Mouse (Mus musculus) kidney, embryonic 14.5 days (tissue): ENCODE measurements around the gene Ttc16. TPM values are rescaled to one million over a fixed set of nuclear protein-coding genes. Genes with fewer than 3 reads are reported as not detected.

Source experiments
- ATAC-seq: fragments of 200-750 bp; cut with Nextera tagmentation; 2 replicates; pipeline ENCODE4 v1.8.0; 2017; ENCODE audit warnings: moderate number of reproducible peaks, mild to moderate bottlenecking, moderate TSS enrichment, moderate library complexity; ENCODE audit not compliant: low FRiP score, low TSS enrichment
- H3K27ac ChIP-seq: fragments of 300-500 bp; sonication (generic); 2 replicates; pipeline ENCODE4 v1.5.1; 2014; ENCODE audit warnings: low read depth, mild to moderate bottlenecking, low read length, moderate library complexity, mixed read lengths
- H3K27me3 ChIP-seq: fragments of 300-500 bp; sonication (generic); 2 replicates; pipeline ENCODE4 v1.6.1; 2014; ENCODE audit warnings: mild to moderate bottlenecking, low read length; ENCODE audit not compliant: control insufficient read depth, insufficient read depth
- H3K36me3 ChIP-seq: fragments of 300-500 bp; sonication (generic); 2 replicates; pipeline ENCODE4 v1.6.1; 2014; ENCODE audit warnings: low read length, mixed read lengths; ENCODE audit not compliant: control insufficient read depth, insufficient read depth
- H3K4me1 ChIP-seq: fragments of 300-500 bp; sonication (generic); 2 replicates; pipeline ENCODE4 v1.6.1; 2014; ENCODE audit warnings: low read length, mixed read lengths; ENCODE audit not compliant: control insufficient read depth, insufficient read depth
- H3K4me2 ChIP-seq: fragments of 300-500 bp; sonication (generic); replicated peaks from 2 replicates; pipeline ENCODE4 v1.6.1; 2014; ENCODE audit warnings: low read depth, mild to moderate bottlenecking, low read length
- H3K4me3 ChIP-seq: fragments of 300-500 bp; sonication (generic); 2 replicates; pipeline ENCODE4 v1.5.1; 2014; ENCODE audit warnings: mild to moderate bottlenecking, low read length
- H3K9ac ChIP-seq: fragments of 300-500 bp; sonication (generic); 2 replicates; pipeline ENCODE4 v1.6.1; 2014; ENCODE audit warnings: low read depth, mild to moderate bottlenecking, low read length, moderate library complexity
- H3K9me3 ChIP-seq: fragments of 300-500 bp; sonication (generic); 2 replicates; pipeline ENCODE4 v1.6.1; 2016; ENCODE audit warnings: low read length; ENCODE audit not compliant: control insufficient read depth
- WGBS: fragments of 180-500 bp; shearing (Covaris S2); extraction: QIAGEN DNeasy Blood & Tissue Kit; methylation state at CpG from one replicate; pipeline ENCODE4 v1.1.7; 2014; 5-methylcytosine and 5-hydroxymethylcytosine counted together
- microRNA counts: library from miRNA; unstranded; fragments of <30 nt; microRNA quantifications from one replicate; lab custom pipeline; 2017
- microRNA-seq: library from miRNA; unstranded; fragments of <30 nt; microRNA quantifications from one replicate; pipeline ENCODE4, GENCODE M21; 2016
- polyA plus RNA-seq: library from polyadenylated mRNA; unstranded; fragments of >200 nt; fragmentation: Nextera tagmentation; extraction: Ambion mirVana; gene quantifications from 2 replicates; pipeline ENCODE4 v1.2.1, GENCODE M21; 2014

The Ttc16 gene
- polyA plus RNA-seq, 1 experiment from 2014 or later = not detected

DNA sequence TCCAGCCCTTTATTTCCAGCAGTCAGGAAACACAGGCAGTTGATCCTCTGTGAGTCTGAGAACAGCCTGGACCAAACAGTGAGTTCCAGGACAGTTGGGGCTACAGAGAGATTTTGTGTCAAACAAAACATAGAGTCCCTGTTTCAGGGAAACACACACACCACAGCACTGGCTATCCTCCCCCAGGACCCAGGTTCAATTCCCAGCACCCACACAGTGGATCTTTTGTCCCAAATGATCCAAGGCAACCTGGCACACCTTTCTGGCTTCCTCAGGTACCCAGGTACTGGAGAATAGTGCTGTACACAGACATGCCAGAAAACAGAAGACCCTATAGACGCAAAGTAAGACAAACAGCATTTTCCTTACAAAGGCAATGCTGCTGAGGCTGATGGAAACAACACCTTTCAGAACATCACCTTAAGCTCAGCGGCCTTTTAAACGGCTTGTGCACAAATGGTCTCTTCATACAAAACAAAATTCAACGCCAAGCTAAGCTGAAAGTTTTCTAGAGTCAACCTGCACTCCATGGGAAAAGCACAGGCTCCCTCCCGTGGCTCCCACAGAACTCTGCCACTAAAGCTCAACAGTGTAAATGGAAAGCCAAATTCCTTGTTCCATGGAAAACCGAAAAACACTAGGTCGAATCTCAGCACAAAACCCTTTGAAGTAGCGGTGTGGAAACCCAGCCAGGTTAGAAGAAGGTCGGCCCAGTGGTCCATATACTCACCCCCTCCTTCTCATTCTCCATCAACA, 64.0 kb downstream of the Ttc16 start:
- Histone ChIP-seq H3K4me2 (peak overlapping the region; percentile 59), H3K9ac (peak overlapping the region; percentile 88), H3K27ac (peak overlapping the region; percentile 97), H3K4me1 (peaks cover 12% of the 10 kb centered on the region), H3K4me3 (peak overlapping the region; percentile 89), H3K36me3 (peaks cover 47% of the 10 kb centered on the region), H3K9me3 (no peaks in the 10 kb centered on the region), H3K27me3 (no peaks in the 10 kb centered on the region)
- no peak for ATAC-seq
- WGBS = 24% methylated on average over 9 of the region's 9 CpGs

DNA sequence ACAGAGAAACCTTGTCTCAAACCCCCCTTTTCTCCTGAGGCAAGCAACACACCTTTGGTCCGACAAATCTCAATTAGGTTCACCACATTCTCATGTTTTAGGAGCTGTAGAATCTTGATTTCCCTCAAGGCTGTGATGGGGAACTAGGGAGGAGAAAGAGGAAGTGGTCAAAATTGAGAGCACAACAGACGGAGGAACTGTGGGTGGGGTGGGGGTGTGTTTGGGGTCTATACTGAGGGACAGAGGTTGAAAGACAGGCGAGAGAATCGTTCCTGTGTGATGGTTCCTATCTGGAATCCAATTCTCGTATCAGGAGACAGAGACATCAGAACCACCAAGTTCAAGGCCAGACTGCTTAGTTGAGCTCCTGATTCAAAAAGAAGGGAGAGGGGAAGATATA, 65.0 kb downstream of the Ttc16 start:
- Histone ChIP-seq H3K9me3 (no peaks in the 10 kb centered on the region), H3K4me2 (no peak overlapping the region), H3K9ac (no peak overlapping the region), H3K4me1 (peaks cover 12% of the 10 kb centered on the region), H3K36me3 (peaks cover 58% of the 10 kb centered on the region), H3K4me3 (no peak overlapping the region), H3K27me3 (no peaks in the 10 kb centered on the region), H3K27ac (no peak overlapping the region)
- no peak for ATAC-seq
- WGBS = 87% methylated on average over 5 of the region's 5 CpGs

DNA sequence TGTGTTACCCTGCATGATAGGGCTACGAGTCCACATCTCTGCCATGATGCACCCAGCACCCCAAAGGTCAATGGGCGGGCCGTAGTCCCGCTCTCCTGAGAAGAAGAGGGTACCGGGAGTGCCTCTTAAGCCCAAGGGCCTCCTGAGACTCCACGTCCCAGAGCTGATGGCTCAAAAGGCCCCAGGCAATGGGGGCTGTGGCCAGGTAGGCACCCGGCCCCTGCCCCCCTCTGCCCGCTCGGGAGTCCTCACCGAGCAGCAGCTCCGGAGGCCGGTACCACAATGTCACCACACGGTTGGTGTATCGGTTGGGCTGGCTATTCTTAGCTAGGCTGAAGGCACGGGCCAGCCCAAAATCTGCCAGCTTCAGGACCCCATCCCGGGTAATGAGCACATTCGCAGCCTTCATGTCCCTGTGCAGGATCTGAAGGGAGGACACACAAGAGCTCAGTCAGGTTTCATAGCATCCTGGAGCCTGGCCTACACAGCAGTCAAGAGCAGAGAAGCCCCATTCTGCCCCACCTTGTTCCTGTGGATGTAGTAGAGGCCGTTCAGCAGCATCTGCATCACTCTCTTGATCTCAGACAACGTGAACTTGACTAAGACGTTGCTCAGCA, 65.8 kb downstream of the Ttc16 start:
- no peak for ATAC-seq
- peaks cover 12% of the 10 kb centered on the region for H3K4me1 ChIP-seq
- H3K36me3 ChIP-seq = peaks cover 66% of the 10 kb centered on the region
- no peaks in the 10 kb centered on the region for H3K27me3 ChIP-seq
- no peak overlapping the region for H3K4me3 ChIP-seq
- 93% methylated on average over 20 of the region's 20 CpGs for WGBS
- no peaks in the 10 kb centered on the region for H3K9me3 ChIP-seq
- H3K9ac ChIP-seq = no peak overlapping the region
- H3K4me2 ChIP-seq = no peak overlapping the region
- H3K27ac ChIP-seq = no peak overlapping the region

DNA sequence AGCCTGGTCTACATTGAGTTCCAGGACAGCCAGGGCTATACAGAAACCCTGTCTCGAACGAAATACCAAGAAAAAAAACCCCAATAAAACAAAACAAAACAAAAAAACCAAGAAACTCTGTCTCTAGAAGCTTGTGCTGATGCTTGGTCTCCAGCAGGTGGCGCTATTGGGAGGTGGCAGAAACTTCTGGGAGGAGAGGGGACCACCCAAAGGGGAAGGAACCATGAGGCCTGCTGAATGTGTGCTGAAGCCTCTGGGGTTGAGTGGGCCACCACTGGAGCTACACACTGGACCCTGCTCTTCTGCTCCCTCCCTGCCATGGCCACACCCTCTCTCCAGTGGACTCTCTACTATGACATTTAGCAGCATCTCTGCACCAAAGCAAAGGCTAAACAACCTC, 66.8 kb downstream of the Ttc16 start:
- H3K4me2 ChIP-seq = no peak overlapping the region
- 47% methylated on average over 3 of the region's 3 CpGs for WGBS
- no peak overlapping the region for H3K9ac ChIP-seq
- H3K9me3 ChIP-seq = no peaks in the 10 kb centered on the region
- ATAC-seq = no peak
- H3K27ac ChIP-seq = no peak overlapping the region
- peaks cover 75% of the 10 kb centered on the region for H3K36me3 ChIP-seq
- H3K4me3 ChIP-seq = no peak overlapping the region
- peaks cover 6% of the 10 kb centered on the region for H3K4me1 ChIP-seq
- H3K27me3 ChIP-seq = no peaks in the 10 kb centered on the region

MicroRNAs encoded within 50 kb of the gene (microRNA counts, 519-probe panel; counts per million panel counts)
- microRNA mmu-miR-2861 (lab: Ali Mortazavi, UCI) = not detected

Small RNA genes lying within 50 kb of the gene (microRNA-seq; reads per million reads assigned to microRNA genes)
- gene Mir2861 (not detected), gene Mir3960 (not detected)

Other genes starting within 250 kb of the Ttc16 start
- 12.2 and 16.9 TPM in 2 replicates for gene Fam102a, start 240.3 kb downstream of the Ttc16 start, polyA plus RNA-seq
- 105 and 126 TPM in 2 replicates for gene Dpm2, start 204.8 kb downstream of the Ttc16 start, polyA plus RNA-seq
- 1.8 and 2.3 TPM in 2 replicates for gene Pip5kl1, start 200.8 kb downstream of the Ttc16 start, polyA plus RNA-seq
- 0.14 TPM in 1 of 2 replicates, not detected in the other for gene 9430097D07Rik, start 199.9 kb downstream of the Ttc16 start, polyA plus RNA-seq
- 15.6 and 20.0 TPM in 2 replicates for gene St6galnac4, start 188.5 kb downstream of the Ttc16 start, polyA plus RNA-seq
- 7.0 and 8.7 TPM in 2 replicates for gene St6galnac6, start 175.9 kb downstream of the Ttc16 start, polyA plus RNA-seq
- gene Ak1, start 153.9 kb downstream of the Ttc16 start, polyA plus RNA-seq = 22.1 and 25.5 TPM in 2 replicates
- 34.1 and 55.9 TPM in 2 replicates for gene Eng, start 129.0 kb downstream of the Ttc16 start, polyA plus RNA-seq
- 27.1 and 33.2 TPM in 2 replicates for gene Fpgs, start 71.5 kb downstream of the Ttc16 start, polyA plus RNA-seq
- gene Cdk9, start 62.6 kb downstream of the Ttc16 start, polyA plus RNA-seq = 105 and 106 TPM in 2 replicates
- 19.8 and 25.4 TPM in 2 replicates for gene Sh2d3c, start 54.6 kb downstream of the Ttc16 start, polyA plus RNA-seq
- not detected in 2 replicates for gene 6330409D20Rik, start 34.6 kb downstream of the Ttc16 start, polyA plus RNA-seq
- 75.6 and 76.8 TPM in 2 replicates for gene Tor2a, start 18.4 kb downstream of the Ttc16 start, polyA plus RNA-seq
- 3.3 and 5.8 TPM in 2 replicates for gene Ptrh1, start 153 bp upstream of the Ttc16 start, polyA plus RNA-seq
- gene Cfap157, start 8.8 kb upstream of the Ttc16 start, polyA plus RNA-seq = 0.11 and 0.39 TPM in 2 replicates
- 11.2 and 16.2 TPM in 2 replicates for gene Stxbp1, start 71.6 kb upstream of the Ttc16 start, polyA plus RNA-seq
- gene Fam129b, start 100.5 kb upstream of the Ttc16 start, polyA plus RNA-seq = 18.2 and 19.9 TPM in 2 replicates
- gene Rpl12, start 185.9 kb upstream of the Ttc16 start, polyA plus RNA-seq = 249 and 308 TPM in 2 replicates
- 5.8 and 8.8 TPM in 2 replicates for gene Lrsam1, start 186.0 kb upstream of the Ttc16 start, polyA plus RNA-seq
- gene Slc2a8, start 206.4 kb upstream of the Ttc16 start, polyA plus RNA-seq = 19.0 and 21.1 TPM in 2 replicates